7 mouse cellular contexts compared by ENCODE assay signal in the genomic region with DNA sequence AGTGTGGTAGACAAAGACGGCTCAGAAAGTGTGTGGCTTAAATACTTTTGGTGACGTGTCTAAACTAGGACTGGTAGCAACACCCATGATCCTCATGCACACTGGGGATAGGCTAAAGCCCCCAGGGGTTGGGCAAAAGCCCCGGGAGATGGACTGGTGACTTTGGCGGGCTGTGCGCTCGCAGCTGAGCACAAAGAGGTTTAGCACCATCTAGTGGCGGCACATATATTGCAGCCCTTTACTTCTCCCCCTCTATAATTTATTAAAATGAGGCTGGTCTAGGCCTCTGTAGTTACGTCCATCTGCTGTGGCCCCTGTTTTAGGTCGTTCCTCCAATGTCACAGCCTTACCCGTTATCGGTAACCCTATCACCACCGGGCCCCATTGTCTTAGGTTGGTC.
DNase-seq lines count a peak whose midpoint lies in the region; TF ChIP-seq lines count a peak whose summit lies in the region.
"Not testable (repeated sequence)": the region's sequence is repeated elsewhere in the genome, so short reads cannot be mapped to it uniquely, and the experiment has no call there.

No protein-coding gene starts in this region.

- H3K36me3 ChIP-seq in kidney, adult 2 months (ENCODE audit: control insufficient read depth, insufficient read depth, low read length); splenic B cell, adult 2 months (ENCODE audit: control insufficient read depth, insufficient read depth, low read length, poor library complexity, severe bottlenecking): not testable (repeated sequence)

- H3K27ac ChIP-seq in kidney, adult 2 months (ENCODE audit: insufficient read depth, low read depth, low read length); left cerebral cortex, adult 2 months: not testable (repeated sequence)

- WGBS in kidney, adult 2 months = 49% methylated on average over 12 of the region's 12 CpGs

- intact Hi-C loops in heart, postnatal 10 days (cut with DNase I); left cerebral cortex, adult 2 months (cut with DNase I): not testable (repeated sequence)

- not testable (repeated sequence) for TF ChIP-seq POLR2A in kidney, adult 2 months (IDR thresholded peaks at IDR 0.05; ENCODE audit: low read depth, low read length)

- TF ChIP-seq CTCF in kidney, adult 2 months (conservative IDR thresholded peaks at IDR 0.05; ENCODE audit: insufficient read depth, insufficient read length, low read depth, low read length) = 0 out of 2 replicates have a peak, but pooled peaks have one; percentile 13
- peak; percentile 25; the same call in 1 of the 2 replicates for TF ChIP-seq CTCF in left cerebral cortex, adult 2 months (IDR thresholded peaks at IDR 0.05)

- H3K4me3 ChIP-seq in kidney, adult 2 months (ENCODE audit: insufficient read depth, low read depth, low read length); left cerebral cortex, adult 2 months: not testable (repeated sequence)

- peak; percentile 27 for DNase-seq in ES-CJ7 (ENCODE audit: low read depth, low spot score)
- peak; percentile 3 for DNase-seq in adrenal gland, postnatal 14 days
- peak; percentile 0 to 1 for DNase-seq in heart, postnatal 10 days
- DNase-seq in kidney, adult 2 months; left cerebral cortex, adult 2 months (ENCODE audit: extremely low spot score in 1 of 2, low spot score in 2 of 2): not testable (repeated sequence)
- DNase-seq in lung, postnatal 10 days = peak; percentile 1
- DNase-seq in splenic B cell, adult 2 months (ENCODE audit: low read depth, low spot score) = peak; percentile 1

- not testable (repeated sequence) for H3K27me3 ChIP-seq in kidney, adult 2 months (replicated peaks; ENCODE audit: control insufficient read depth, insufficient read depth, low read length); splenic B cell, adult 2 months (ENCODE audit: control insufficient read depth, insufficient read depth, low read length, poor library complexity, severe bottlenecking)

- H3K4me1 ChIP-seq in kidney, adult 2 months (ENCODE audit: control insufficient read depth, insufficient read depth, low read length) = not testable (repeated sequence)
